Mouse (Mus musculus) small intestine, adult 2 months (tissue): ENCODE data around the gene C5ar1. TPM values are rescaled to one million over a fixed set of nuclear protein-coding genes. Genes with fewer than 3 reads are reported as not detected.

Experiments
- H3K27ac ChIP-seq: fragments of 200-500 bp; 2 replicates; pipeline ENCODE4 v1.5.1; 2012; ENCODE audit warnings: low read depth, low read length, control low read depth, inconsistent platforms; ENCODE audit not compliant: insufficient read depth
- H3K27me3 ChIP-seq: fragments of 200-500 bp; 2 replicates; pipeline ENCODE4 v1.6.1; 2012; ENCODE audit warnings: mild to moderate bottlenecking, moderate library complexity, low read length, inconsistent platforms; ENCODE audit not compliant: control insufficient read depth, insufficient read depth
- H3K36me3 ChIP-seq: fragments of 200-500 bp; 2 replicates; pipeline ENCODE4 v1.6.1; 2012; ENCODE audit warnings: mild to moderate bottlenecking, low read length, control low read depth, inconsistent platforms; ENCODE audit not compliant: control insufficient read depth, insufficient read depth
- H3K4me1 ChIP-seq: fragments of 200-500 bp; 2 replicates; pipeline ENCODE4 v1.6.1; 2012; ENCODE audit warnings: low read length, inconsistent platforms, mixed read lengths; ENCODE audit not compliant: control insufficient read depth, insufficient read depth, insufficient read length
- H3K4me3 ChIP-seq: fragments of 200-500 bp; 2 replicates; pipeline ENCODE4 v1.5.1; 2012; ENCODE audit warnings: low read depth, mild to moderate bottlenecking, control low read depth, inconsistent platforms, low read length, moderate library complexity
- CTCF ChIP-seq: fragments of 200-500 bp; IDR thresholded peaks from 2 replicates; pipeline ENCODE4 v1.5.1; 2012; ENCODE audit warnings: low read depth, mild to moderate bottlenecking, control low read depth, inconsistent platforms, low read length, moderate library complexity, mixed read lengths; ENCODE audit not compliant: insufficient replicate concordance, insufficient read length; ENCODE audit errors: extremely low read depth
- POLR2A ChIP-seq: fragments of 200-500 bp; IDR thresholded peaks from 2 replicates; pipeline ENCODE4 v1.6.1; 2012; ENCODE audit warnings: low read depth, mild to moderate bottlenecking, control low read depth, inconsistent platforms, low read length, moderate library complexity
- WGBS: fragments of 180-500 bp; shearing (Covaris S2); methylation state at CpG from one replicate; pipeline ENCODE4 v1.1.7; 2018; 5-methylcytosine and 5-hydroxymethylcytosine counted together
- polyA plus RNA-seq: library from polyadenylated mRNA; depleted of rRNA; stranded (reverse); fragments of >200 nt; gene quantifications from 2 replicates; pipeline ENCODE4 v1.2.3, GENCODE M21; 2012

Gene C5ar1
- polyA plus RNA-seq, 1 experiment, result 5.7 TPM

GRCm38 (mm10) chr7:16296766-16297390, 37.5 kb upstream of the C5ar1 start:
- H3K27ac ChIP-seq, result peak overlapping the region; percentile 53
- H3K4me3 ChIP-seq, result peak overlapping the region; percentile 44
- no peaks in the 10 kb centered on the region for H3K36me3 ChIP-seq
- peaks cover 9% of the 10 kb centered on the region for H3K27me3 ChIP-seq
- H3K4me1 ChIP-seq, result peaks cover 10% of the 10 kb centered on the region
- TF ChIP-seq POLR2A, result peak; percentile 51; the same call in 1 of the 2 replicates
- peak; percentile 26; the same call in 1 of the 2 replicates for TF ChIP-seq CTCF
- WGBS, result 5% methylated on average over 22 of the region's 22 CpGs

- TF ChIP-seq POLR2A, result no peak
- H3K4me1 ChIP-seq, result peaks cover 10% of the 10 kb centered on the region
- no peak overlapping the region for H3K4me3 ChIP-seq
- peak overlapping the region; percentile 53 for H3K27ac ChIP-seq
- 38% methylated on average over 2 of the region's 2 CpGs for WGBS
- peaks cover 9% of the 10 kb centered on the region for H3K27me3 ChIP-seq
- no peaks in the 10 kb centered on the region for H3K36me3 ChIP-seq
Measured at GRCm38 (mm10) chr7:16296146-16296545, 36.8 kb upstream of the C5ar1 start.

GRCm38 (mm10) chr7:16295321-16295900, 36.1 kb upstream of the C5ar1 start:
- Histone ChIP-seq H3K27ac (peak overlapping the region; percentile 95), H3K4me3 (peak overlapping the region; percentile 75), H3K27me3 (peaks cover 9% of the 10 kb centered on the region), H3K4me1 (peaks cover 10% of the 10 kb centered on the region), H3K36me3 (no peaks in the 10 kb centered on the region)
- TF ChIP-seq POLR2A, result no peak
- no peak for TF ChIP-seq CTCF
- 2% methylated on average over 41 of the region's 41 CpGs for WGBS

- peaks cover 9% of the 10 kb centered on the region for H3K4me1 ChIP-seq
- peak overlapping the region; percentile 95 for H3K27ac ChIP-seq
- H3K36me3 ChIP-seq, result no peaks in the 10 kb centered on the region
- under 1% methylated on average over 23 of the region's 23 CpGs for WGBS
- TF ChIP-seq CTCF, result peak; percentile 91
- TF ChIP-seq POLR2A, result peak; percentile 41; the same call in 1 of the 2 replicates
- H3K27me3 ChIP-seq, result peaks cover 4% of the 10 kb centered on the region
- H3K4me3 ChIP-seq, result peak overlapping the region; percentile 75
Measured at GRCm38 (mm10) chr7:16294837-16295236, 35.5 kb upstream of the C5ar1 start.

- TF ChIP-seq CTCF (no peak), POLR2A (no peak)
- 19% methylated on average over 4 of the region's 4 CpGs for WGBS
- Histone ChIP-seq H3K4me1 (peaks cover 5% of the 10 kb centered on the region), H3K27ac (no peak overlapping the region), H3K27me3 (no peaks in the 10 kb centered on the region), H3K4me3 (no peak overlapping the region), H3K36me3 (no peaks in the 10 kb centered on the region)
Measured at GRCm38 (mm10) chr7:16294346-16294745, 35.0 kb upstream of the C5ar1 start.

- Histone ChIP-seq H3K36me3 (peaks cover 15% of the 10 kb centered on the region), H3K4me1 (no peaks in the 10 kb centered on the region), H3K27me3 (no peaks in the 10 kb centered on the region), H3K4me3 (no peak overlapping the region), H3K27ac (no peak overlapping the region)
- WGBS, result 45% methylated on average over 1 of the region's 1 CpGs
- TF ChIP-seq CTCF, result no peak
- no peak for TF ChIP-seq POLR2A
Measured at GRCm38 (mm10) chr7:16287791-16288190, 28.5 kb upstream of the C5ar1 start.

GRCm38 (mm10) chr7:16287016-16287415, 27.7 kb upstream of the C5ar1 start:
- Histone ChIP-seq H3K4me3 (peak overlapping the region; percentile 76; the same call in 1 of the 2 replicates), H3K4me1 (no peaks in the 10 kb centered on the region), H3K36me3 (peaks cover 22% of the 10 kb centered on the region), H3K27ac (peak overlapping the region; percentile 52; the same call in 1 of the 2 replicates), H3K27me3 (no peaks in the 10 kb centered on the region)
- TF ChIP-seq POLR2A (no peak), CTCF (no peak)
- WGBS, result 64% methylated on average over 2 of the region's 2 CpGs
